Mouse (Mus musculus) brown adipose tissue, adult 24 weeks (tissue): ENCODE measurements around the gene Alms1. TPM values are rescaled to one million over a fixed set of nuclear protein-coding genes. Genes with fewer than 3 reads are reported as not detected.
"Not testable (repeated sequence)": the region's sequence is repeated elsewhere in the genome, so short reads cannot be mapped to it uniquely, and the experiment has no call there.

Source experiments
- H3K27ac ChIP-seq: fragments of 200-500 bp; replicated peaks from 2 replicates; pipeline ENCODE4 v1.5.1; 2012; ENCODE audit warnings: low read depth, mild to moderate bottlenecking, low read length
- H3K4me1 ChIP-seq: fragments of 200-500 bp; 2 replicates; pipeline ENCODE4 v1.6.1; 2012; ENCODE audit warnings: low read length, mixed read lengths; ENCODE audit not compliant: control insufficient read depth, insufficient read depth, insufficient read length
- H3K4me3 ChIP-seq: fragments of 200-500 bp; 2 replicates; pipeline ENCODE4 v1.5.1; 2012; ENCODE audit warnings: low read depth, mild to moderate bottlenecking, low read length, moderate library complexity; ENCODE audit not compliant: insufficient read depth
- polyA plus RNA-seq: library from polyadenylated mRNA; stranded (reverse); fragments of >200 nt; gene quantifications from 2 replicates; pipeline ENCODE4 v1.2.4, GENCODE M21; 2012; ENCODE audit not compliant: missing spikeins, insufficient read depth, insufficient read length

Gene Alms1
- polyA plus RNA-seq, 1 experiment, result 0.59 TPM

DNA sequence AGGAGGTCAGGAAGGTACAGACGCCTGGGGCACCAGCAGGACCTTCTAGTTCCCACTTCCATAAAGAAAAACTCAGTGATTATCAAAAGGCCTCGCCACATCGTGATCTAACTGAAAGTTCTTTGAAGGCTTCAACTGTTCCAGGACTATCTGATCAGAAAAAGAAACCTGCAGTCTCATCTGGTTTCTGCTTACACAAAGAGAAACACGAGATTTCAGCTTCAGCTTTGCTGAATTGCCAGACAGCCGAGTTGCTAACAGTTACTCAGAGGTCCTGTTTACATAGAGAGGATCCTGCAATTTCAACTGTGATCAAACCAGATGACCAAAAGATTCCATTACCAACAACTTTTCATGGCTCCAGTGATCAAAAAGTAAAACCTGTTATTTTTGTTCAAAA, 34.3 kb downstream of the Alms1 start:
- H3K4me3 ChIP-seq, result no peak overlapping the region
- no peak overlapping the region for H3K27ac ChIP-seq
- H3K4me1 ChIP-seq, result no peaks in the 10 kb centered on the region

DNA sequence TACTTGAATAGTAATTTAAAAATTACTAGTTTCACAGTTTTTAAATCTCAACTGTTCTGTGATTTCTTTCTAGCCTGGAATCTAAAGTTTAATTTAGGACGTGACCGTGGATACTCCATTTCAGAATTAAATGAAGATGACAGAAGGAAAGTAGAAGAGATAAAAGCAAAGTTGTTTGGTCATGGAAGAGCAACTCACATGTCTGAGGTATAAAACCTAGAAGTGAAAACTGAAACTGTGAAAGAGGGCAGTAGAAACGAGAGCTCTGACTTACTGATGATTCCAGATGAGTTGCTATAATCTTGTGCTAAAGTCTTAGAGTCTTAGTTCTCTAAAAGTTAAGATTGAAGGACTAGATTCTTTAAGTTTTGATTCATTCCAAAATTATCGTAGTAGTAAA, 37.2 kb downstream of the Alms1 start:
- no peak overlapping the region for H3K27ac ChIP-seq
- H3K4me1 ChIP-seq, result no peaks in the 10 kb centered on the region
- no peak overlapping the region for H3K4me3 ChIP-seq

DNA sequence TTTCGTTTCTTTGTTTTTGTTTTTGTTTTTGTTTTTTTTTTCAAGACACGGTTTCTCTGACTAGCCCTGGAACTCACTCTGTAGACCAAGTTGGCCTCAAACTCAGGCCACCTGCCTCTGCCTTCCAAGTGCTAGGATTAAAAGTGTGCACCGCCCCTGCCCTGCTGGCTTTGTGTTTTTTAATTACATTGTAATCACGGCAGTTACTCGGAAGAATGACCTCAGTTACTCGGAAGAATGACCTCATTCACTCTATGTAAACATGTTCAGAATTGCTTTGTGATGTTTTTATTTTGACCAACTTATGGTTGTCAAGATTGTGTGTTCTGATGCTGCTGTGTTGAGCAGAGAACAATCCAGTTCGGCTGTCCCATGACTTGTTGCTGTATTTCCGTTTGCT, 45.8 kb downstream of the Alms1 start:
- no peak overlapping the region for H3K4me3 ChIP-seq
- no peaks in the 10 kb centered on the region for H3K4me1 ChIP-seq
- no peak overlapping the region for H3K27ac ChIP-seq

DNA sequence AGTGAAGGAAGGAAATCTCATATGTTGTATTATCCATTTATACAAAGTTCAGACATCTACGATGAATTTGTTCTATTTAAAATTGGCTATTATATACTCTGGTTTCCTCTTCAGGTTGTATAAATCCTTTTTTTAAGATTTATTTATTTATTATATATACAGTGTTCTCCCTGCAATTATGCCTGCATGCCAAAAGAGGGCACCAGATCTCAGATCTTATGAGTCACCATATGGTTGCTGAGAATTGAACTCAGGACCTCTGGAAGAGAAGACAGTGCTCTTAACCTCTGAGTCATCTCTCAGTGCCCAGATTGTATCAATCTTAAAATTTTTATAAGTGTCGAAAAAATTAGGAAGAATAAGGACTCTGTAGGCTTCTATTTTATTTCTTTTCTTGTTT, 65.9 kb downstream of the Alms1 start:
- Histone ChIP-seq H3K4me3 (no peak overlapping the region), H3K27ac (no peak overlapping the region), H3K4me1 (no peaks in the 10 kb centered on the region)

GRCm38 (mm10) chr6:85701943-85702342, 114.6 kb downstream of the Alms1 start:
- H3K27ac ChIP-seq, result 0 out of 2 replicates have a peak overlapping the region, but pooled peaks have one; percentile 24

DNA sequence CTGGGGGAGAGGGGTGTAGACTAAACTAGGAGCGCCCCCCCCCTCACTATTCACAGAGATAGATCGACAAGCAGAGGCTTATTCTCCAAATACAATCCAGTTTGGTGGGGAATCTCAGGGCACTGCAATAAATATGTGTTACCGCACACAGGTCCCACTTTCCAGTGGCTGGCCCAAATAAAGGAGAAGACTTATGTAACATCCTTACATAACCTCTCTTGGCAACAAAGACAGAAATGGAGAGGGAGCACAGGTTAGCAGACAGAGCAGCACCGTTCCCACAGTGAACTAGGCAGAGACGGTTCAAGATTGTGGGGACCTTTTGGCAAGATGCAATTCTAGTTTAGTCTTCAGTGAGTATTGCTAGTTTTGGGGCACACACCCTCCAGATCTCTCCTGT, 121.9 kb downstream of the Alms1 start:
- H3K4me1 ChIP-seq, result not testable (repeated sequence)

More at GRCm38 (mm10) chr6:85701943-85702342, 114.6 kb downstream of the Alms1 start:
- not testable (repeated sequence) for H3K4me1 ChIP-seq, H3K4me3 ChIP-seq

GRCm38 (mm10) chr6:85709607-85710006, 122.3 kb downstream of the Alms1 start:
- H3K4me3 ChIP-seq, H3K27ac ChIP-seq, H3K4me1 ChIP-seq: not testable (repeated sequence)

More for the DNA sequence above, 121.9 kb downstream of the Alms1 start:
- H3K27ac ChIP-seq, H3K4me3 ChIP-seq: not testable (repeated sequence)

GRCm38 (mm10) chr6:85713105-85713504, 125.8 kb downstream of the Alms1 start, which contains the start of gene Nat8f7:
Gene Nat8f7 (minus strand): TSS chr6:85713205.
- not testable (repeated sequence) for H3K4me1 ChIP-seq, H3K27ac ChIP-seq, H3K4me3 ChIP-seq

Other genes with a start within 250 kb of the Alms1 start
- gene Rab11fip5, start 212.9 kb upstream of the Alms1 start, polyA plus RNA-seq, result 10.0 and 10.3 TPM in 2 replicates
- not detected in 2 replicates for gene Noto, start 163.6 kb upstream of the Alms1 start, polyA plus RNA-seq
- 8.3 and 12.7 TPM in 2 replicates for gene Smyd5, start 155.5 kb upstream of the Alms1 start, polyA plus RNA-seq
- 85.6 and 142 TPM in 2 replicates for gene Cct7, start 136.0 kb upstream of the Alms1 start, polyA plus RNA-seq
- 15.1 and 16.3 TPM in 2 replicates for gene Pradc1, start 135.6 kb upstream of the Alms1 start, polyA plus RNA-seq
- gene Fbxo41, start 84.5 kb upstream of the Alms1 start, polyA plus RNA-seq, result not detected in 2 replicates
- gene Egr4, start 73.9 kb upstream of the Alms1 start, polyA plus RNA-seq, result not detected in 2 replicates
- gene Nat8f7, start 125.7 kb downstream of the Alms1 start, polyA plus RNA-seq, result not detected in 2 replicates
- gene Nat8f3, start 178.2 kb downstream of the Alms1 start, polyA plus RNA-seq, result 0.67 TPM in 1 of 2 replicates, not detected in the other
- not detected in 2 replicates for gene Nat8f6, start 233.4 kb downstream of the Alms1 start, polyA plus RNA-seq
- not detected in 2 replicates for gene Nat8f5, start 233.4 kb downstream of the Alms1 start, polyA plus RNA-seq
- gene Nat8, start 244.6 kb downstream of the Alms1 start, polyA plus RNA-seq, result not detected in 2 replicates